Mouse (Mus musculus) heart, postnatal 0 days (tissue): ENCODE measurements around the gene Cbs.

Experiments
- CTCF ChIP-seq: IDR thresholded peaks from 2 replicates; pipeline ENCODE4 v1.5.1; 2016; ENCODE audit warnings: antibody characterized with exemption, control low read depth, low read depth
- EP300 ChIP-seq: IDR thresholded peaks from 2 replicates; pipeline ENCODE4 v1.6.1; 2016; ENCODE audit warnings: antibody characterized with exemption, low read depth

DNA sequence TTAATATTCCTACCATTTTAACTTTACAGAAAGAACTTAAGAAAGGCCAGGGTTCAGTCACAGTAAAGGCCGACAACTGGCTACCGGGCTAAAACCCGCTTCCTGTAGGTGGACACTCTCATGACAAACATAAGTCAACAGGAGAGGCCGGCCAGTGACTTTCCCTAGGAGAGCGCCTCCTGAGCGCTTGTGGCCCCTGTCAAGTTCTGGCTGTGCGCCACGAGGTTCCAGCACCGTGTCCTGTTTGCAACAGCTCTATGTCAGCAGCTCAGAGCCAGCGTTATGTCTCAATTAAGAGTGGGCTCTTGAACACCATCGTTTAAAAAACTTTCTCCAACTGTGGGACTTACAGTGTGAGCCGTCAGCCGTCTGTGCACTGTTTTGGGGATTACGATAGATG is 15.1 kb upstream of the Cbs start:
- TF ChIP-seq CTCF (no peak), EP300 (no peak)
